Comparison of ENCODE assay signal across 22 mouse cellular contexts in the genomic region with DNA sequence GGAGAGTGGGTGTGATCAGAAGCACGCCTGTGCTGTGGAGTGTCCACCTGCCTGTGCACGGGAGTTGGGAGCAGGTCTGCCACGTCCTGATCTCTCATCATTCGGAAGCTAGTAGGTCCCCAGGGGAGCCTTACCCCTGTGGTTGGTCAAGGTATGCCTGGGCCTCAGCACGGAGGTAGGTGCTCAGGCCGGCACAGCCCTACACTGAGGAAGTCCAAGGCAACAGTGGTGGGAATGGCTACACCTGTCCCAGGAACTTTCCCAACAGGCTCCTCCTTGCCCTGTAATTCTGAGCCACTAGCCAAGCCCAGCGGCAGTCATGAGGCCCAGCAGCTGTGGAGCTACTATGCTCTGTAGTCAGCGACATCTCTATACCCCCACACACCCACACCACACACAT.
"Had no signal": no experiment of that assay in that cellular context is flagged by ENCODE, and none has a peak within 500 bp of the region (broad histone marks: within the 10 kb centered on the region; RNA-seq: fewer than 3 reads in every experiment).

No protein-coding gene starts in this region.

- H3K4me2 ChIP-seq: liver, embryonic 12.5 days; liver, embryonic 15.5 days; lung, embryonic 15.5 days; midbrain, embryonic 12.5 days had no signal

- H3K36me3 ChIP-seq: limb, embryonic 10.5 days; limb, embryonic 13.5 days; liver, embryonic 12.5 days; liver, embryonic 15.5 days; lung, embryonic 15.5 days; midbrain, embryonic 12.5 days had no signal

- H3K4me3 ChIP-seq: layer of hippocampus, adult 2 months; limb, embryonic 10.5 days; limb, embryonic 13.5 days; liver, embryonic 12.5 days; liver, embryonic 15.5 days; lung, embryonic 15.5 days; megakaryocyte, embryonic 14.5 days; midbrain, embryonic 12.5 days; myocyte had no signal

- H3K9me3 ChIP-seq: limb, embryonic 10.5 days; limb, embryonic 13.5 days; liver, embryonic 15.5 days; lung, embryonic 15.5 days; midbrain, embryonic 12.5 days had no signal

- H3K27ac ChIP-seq: kidney, postnatal 0 days; layer of hippocampus, adult 2 months; limb, embryonic 10.5 days; limb, embryonic 13.5 days; liver, embryonic 12.5 days; liver, embryonic 15.5 days; lung, embryonic 15.5 days; midbrain, embryonic 12.5 days had no signal

- DNase-seq: kidney, adult 2 months; kidney, postnatal 25 days; layer of hippocampus, adult 9-11 months; liver; lung, adult 18-20 months; lung, postnatal 10 days; lung, postnatal 36 days; right cerebral cortex, adult 18-20 months; right cerebral cortex, postnatal 14 days; right cerebral cortex, postnatal 4 days; thymus, adult 2 months; thymus, postnatal 14 days had no signal

- ATAC-seq: liver, embryonic 12.5 days had no signal

- H3K9ac ChIP-seq: limb, embryonic 13.5 days; liver, embryonic 12.5 days; liver, embryonic 15.5 days; lung, embryonic 15.5 days; midbrain, embryonic 12.5 days had no signal
